Mouse (Mus musculus): ENCODE measurements around the gene Ptprq.

- TF ChIP-seq POLR2A (IDR thresholded peaks at IDR 0.05; ENCODE audit: control insufficient read depth, low read depth, low read length): no peak
- TF ChIP-seq CTCF (IDR thresholded peaks at IDR 0.05; ENCODE audit: control insufficient read depth, insufficient read depth, insufficient replicate concordance, low read depth, low read length): no peak
These were observed 17.9 kb upstream of the Ptprq start for GRCm38 (mm10) chr10:107737743-107738142.

All from testis, adult 2 months (tissue).